Mouse (Mus musculus): ENCODE data around the gene Coq10a. TPM values are rescaled to one million over a fixed set of nuclear protein-coding genes. Genes with fewer than 3 reads are reported as not detected.
"Not testable (repeated sequence)": the region's sequence is repeated elsewhere in the genome, so short reads cannot be mapped to it uniquely, and the experiment has no call there.

Coq10a gene
- total RNA-seq, 1 experiment from 2014 or later: 19.4 TPM

GRCm38 (mm10) chr10:128362568-128362967 is 6.2 kb downstream of the Coq10a start:
- no peak for ATAC-seq (replicated peaks; ENCODE audit: insufficient number of reproducible peaks, low FRiP score, low TSS enrichment, poor library complexity, severe bottlenecking)

GRCm38 (mm10) chr10:128361836-128362235 is 7.0 kb downstream of the Coq10a start:
- ATAC-seq (replicated peaks; ENCODE audit: insufficient number of reproducible peaks, low FRiP score, low TSS enrichment, poor library complexity, severe bottlenecking): no peak

GRCm38 (mm10) chr10:128359226-128359625 is 9.6 kb downstream of the Coq10a start:
- no peak for ATAC-seq (replicated peaks; ENCODE audit: insufficient number of reproducible peaks, low FRiP score, low TSS enrichment, poor library complexity, severe bottlenecking)

GRCm38 (mm10) chr10:128358796-128359195 is 10.0 kb downstream of the Coq10a start:
- peak; percentile 44; the same call in 1 of the 2 replicates for ATAC-seq (replicated peaks; ENCODE audit: insufficient number of reproducible peaks, low FRiP score, low TSS enrichment, poor library complexity, severe bottlenecking)

GRCm38 (mm10) chr10:128347541-128347940 is 21.3 kb downstream of the Coq10a start:
- ATAC-seq (replicated peaks; ENCODE audit: insufficient number of reproducible peaks, low FRiP score, low TSS enrichment, poor library complexity, severe bottlenecking): no peak

- peak; percentile 92 for ATAC-seq (replicated peaks; ENCODE audit: insufficient number of reproducible peaks, low FRiP score, low TSS enrichment, poor library complexity, severe bottlenecking)
Observed at GRCm38 (mm10) chr10:128344568-128345275, 24.1 kb downstream of the Coq10a start.

GRCm38 (mm10) chr10:128343436-128343835 is 25.4 kb downstream of the Coq10a start:
- ATAC-seq (replicated peaks; ENCODE audit: insufficient number of reproducible peaks, low FRiP score, low TSS enrichment, poor library complexity, severe bottlenecking): no peak

- ATAC-seq (replicated peaks; ENCODE audit: insufficient number of reproducible peaks, low FRiP score, low TSS enrichment, poor library complexity, severe bottlenecking): no peak
Observed at GRCm38 (mm10) chr10:128340257-128340656, 28.5 kb downstream of the Coq10a start.

- ATAC-seq (replicated peaks; ENCODE audit: insufficient number of reproducible peaks, low FRiP score, low TSS enrichment, poor library complexity, severe bottlenecking): no peak
Observed at GRCm38 (mm10) chr10:128338948-128339347, 29.8 kb downstream of the Coq10a start.

GRCm38 (mm10) chr10:128338415-128338814 is 30.4 kb downstream of the Coq10a start:
- ATAC-seq (replicated peaks; ENCODE audit: insufficient number of reproducible peaks, low FRiP score, low TSS enrichment, poor library complexity, severe bottlenecking): peak; percentile 42; the same call in 1 of the 2 replicates

- peak; percentile 97 for ATAC-seq (replicated peaks; ENCODE audit: insufficient number of reproducible peaks, low FRiP score, low TSS enrichment, poor library complexity, severe bottlenecking)
Observed at GRCm38 (mm10) chr10:128337306-128338181, 31.3 kb downstream of the Coq10a start, which contains the start of gene Cs. Gene Cs (plus strand): TSS chr10:128337734.

GRCm38 (mm10) chr10:128336597-128336996 is 32.2 kb downstream of the Coq10a start:
- no peak for ATAC-seq (replicated peaks; ENCODE audit: insufficient number of reproducible peaks, low FRiP score, low TSS enrichment, poor library complexity, severe bottlenecking)

GRCm38 (mm10) chr10:128336195-128336594 is 32.6 kb downstream of the Coq10a start:
- ATAC-seq (replicated peaks; ENCODE audit: insufficient number of reproducible peaks, low FRiP score, low TSS enrichment, poor library complexity, severe bottlenecking): no peak

- peak; percentile 51; the same call in 1 of the 2 replicates for ATAC-seq (replicated peaks; ENCODE audit: insufficient number of reproducible peaks, low FRiP score, low TSS enrichment, poor library complexity, severe bottlenecking)
Observed at GRCm38 (mm10) chr10:128335582-128335981, 33.2 kb downstream of the Coq10a start.

GRCm38 (mm10) chr10:128332358-128333249 is 36.2 kb downstream of the Coq10a start:
- not testable (repeated sequence) for ATAC-seq (replicated peaks; ENCODE audit: insufficient number of reproducible peaks, low FRiP score, low TSS enrichment, poor library complexity, severe bottlenecking)

GRCm38 (mm10) chr10:128327610-128328009 is 41.2 kb downstream of the Coq10a start:
- ATAC-seq (replicated peaks; ENCODE audit: insufficient number of reproducible peaks, low FRiP score, low TSS enrichment, poor library complexity, severe bottlenecking): no peak

GRCm38 (mm10) chr10:128326825-128327224 is 42.0 kb downstream of the Coq10a start:
- no peak for ATAC-seq (replicated peaks; ENCODE audit: insufficient number of reproducible peaks, low FRiP score, low TSS enrichment, poor library complexity, severe bottlenecking)

GRCm38 (mm10) chr10:128323516-128323915 is 45.3 kb downstream of the Coq10a start:
- no peak for ATAC-seq (replicated peaks; ENCODE audit: insufficient number of reproducible peaks, low FRiP score, low TSS enrichment, poor library complexity, severe bottlenecking)

Data from monocyte, adult 5-6 weeks (primary cell).